Mouse (Mus musculus): ENCODE data around the gene Chd2. TPM values are rescaled to one million over a fixed set of nuclear protein-coding genes. Genes with fewer than 3 reads are reported as not detected.

Gene Chd2
- polyA plus RNA-seq, 1 experiment from 2014 or later, result 49.8 TPM

DNA sequence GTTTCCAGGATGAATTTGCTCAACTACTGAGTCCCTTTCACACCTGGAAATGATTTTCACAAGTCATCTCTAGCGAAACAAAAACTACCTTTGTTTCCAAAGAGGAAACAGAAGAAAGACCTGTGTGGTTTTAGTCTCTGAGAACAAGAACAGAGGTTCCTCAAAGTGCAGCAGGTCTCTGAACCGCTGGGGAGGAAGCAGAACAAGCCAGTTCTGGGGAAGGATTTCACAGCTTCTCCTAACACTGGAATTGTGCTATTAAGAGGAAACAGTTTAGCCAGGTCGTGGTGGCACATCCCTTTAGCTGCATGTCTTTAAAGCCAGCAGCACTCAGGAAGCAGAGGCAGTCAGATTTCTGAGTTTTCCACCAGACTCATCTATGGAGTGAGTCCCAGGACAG, 30.9 kb upstream of the Chd2 start:
- WGBS, result 80% methylated on average over 3 of the region's 3 CpGs
- ATAC-seq (ENCODE audit: low FRiP score, low TSS enrichment), result no peak
- Histone ChIP-seq H3K4me3 (replicated peaks; ENCODE audit: low read depth, low read length) (no peak overlapping the region), H3K4me1 (ENCODE audit: control insufficient read depth, insufficient read depth, low read length) (no peaks in the 10 kb centered on the region), H3K9me3 (ENCODE audit: control insufficient read depth, low read length) (no peaks in the 10 kb centered on the region), H3K4me2 (ENCODE audit: low read length) (no peak overlapping the region), H3K36me3 (ENCODE audit: control insufficient read depth, insufficient read depth, low read length) (no peaks in the 10 kb centered on the region), H3K27ac (replicated peaks; ENCODE audit: low read depth, low read length) (no peak overlapping the region), H3K27me3 (ENCODE audit: control insufficient read depth, insufficient read depth, low read length) (no peaks in the 10 kb centered on the region), H3K9ac (replicated peaks; ENCODE audit: low read length) (no peak overlapping the region)
- no peak for DNase-seq

DNA sequence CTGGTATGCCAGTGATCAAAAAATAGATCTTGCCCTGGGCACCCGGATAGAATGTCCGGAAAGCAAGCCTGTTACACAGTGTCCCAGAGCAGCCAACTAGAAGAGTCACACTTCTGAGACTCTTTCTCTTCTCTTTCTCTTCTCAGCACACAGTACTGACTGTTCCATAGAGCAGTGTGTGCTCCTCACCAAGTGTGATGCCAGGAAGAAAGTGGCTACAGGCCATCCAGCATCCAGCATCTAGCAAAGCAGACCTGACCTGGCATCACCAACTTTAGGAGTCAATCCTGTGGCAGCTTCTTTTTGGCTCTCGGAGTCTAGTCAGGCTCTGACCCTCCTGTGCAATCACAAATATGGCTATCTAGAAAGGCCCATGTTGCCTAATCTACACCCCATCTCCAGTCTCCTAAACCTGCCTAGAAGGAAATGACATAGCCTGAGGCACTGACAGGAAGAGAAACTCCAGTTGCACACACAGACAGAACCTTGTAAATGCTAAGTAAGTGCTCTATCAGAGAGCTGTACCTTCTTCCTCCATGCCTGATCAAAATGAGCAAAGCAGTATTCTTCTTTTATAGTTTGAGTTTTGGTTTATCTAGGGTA, 27.3 kb upstream of the Chd2 start:
- no peaks in the 10 kb centered on the region for H3K9me3 ChIP-seq (ENCODE audit: control insufficient read depth, low read length)
- H3K4me1 ChIP-seq (ENCODE audit: control insufficient read depth, insufficient read depth, low read length), result no peaks in the 10 kb centered on the region
- no peak overlapping the region for H3K27ac ChIP-seq (replicated peaks; ENCODE audit: low read depth, low read length)
- H3K36me3 ChIP-seq (ENCODE audit: control insufficient read depth, insufficient read depth, low read length), result no peaks in the 10 kb centered on the region
- no peak overlapping the region for H3K4me3 ChIP-seq (replicated peaks; ENCODE audit: low read depth, low read length)
- DNase-seq (no peak), ATAC-seq (ENCODE audit: low FRiP score, low TSS enrichment) (no peak)
- 93% methylated on average over 3 of the region's 3 CpGs for WGBS
- H3K27me3 ChIP-seq (ENCODE audit: control insufficient read depth, insufficient read depth, low read length), result no peaks in the 10 kb centered on the region
- H3K4me2 ChIP-seq (ENCODE audit: low read length), result no peak overlapping the region
- H3K9ac ChIP-seq (replicated peaks; ENCODE audit: low read length), result no peak overlapping the region

DNA sequence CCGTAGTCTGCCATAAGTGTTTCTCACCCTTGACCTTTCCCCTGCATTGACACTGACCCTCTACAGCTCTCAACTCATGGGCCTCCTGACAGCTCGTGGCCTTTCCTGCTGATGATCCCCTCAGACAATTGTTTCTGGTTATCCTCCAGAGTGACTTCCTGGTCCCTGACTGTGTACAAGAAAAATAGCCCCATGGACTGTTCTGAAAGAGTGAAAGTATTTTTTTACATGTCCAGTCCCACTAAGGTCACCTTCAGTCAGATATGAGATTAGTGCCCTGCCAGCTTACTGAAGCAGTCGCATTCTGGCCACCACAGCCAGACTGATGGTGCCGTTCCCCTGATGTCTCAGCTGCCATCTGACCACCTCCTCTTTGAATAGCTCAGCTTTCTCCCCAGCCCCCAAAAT, 26.1 kb upstream of the Chd2 start:
- no peaks in the 10 kb centered on the region for H3K27me3 ChIP-seq (ENCODE audit: control insufficient read depth, insufficient read depth, low read length)
- no peak overlapping the region for H3K4me3 ChIP-seq (replicated peaks; ENCODE audit: low read depth, low read length)
- 60% methylated on average over 4 of the region's 4 CpGs for WGBS
- no peak for ATAC-seq (ENCODE audit: low FRiP score, low TSS enrichment)
- no peak overlapping the region for H3K9ac ChIP-seq (replicated peaks; ENCODE audit: low read length)
- no peaks in the 10 kb centered on the region for H3K4me1 ChIP-seq (ENCODE audit: control insufficient read depth, insufficient read depth, low read length)
- no peaks in the 10 kb centered on the region for H3K36me3 ChIP-seq (ENCODE audit: control insufficient read depth, insufficient read depth, low read length)
- H3K27ac ChIP-seq (replicated peaks; ENCODE audit: low read depth, low read length), result no peak overlapping the region
- no peaks in the 10 kb centered on the region for H3K9me3 ChIP-seq (ENCODE audit: control insufficient read depth, low read length)
- no peak overlapping the region for H3K4me2 ChIP-seq (ENCODE audit: low read length)
- no peak for DNase-seq

DNA sequence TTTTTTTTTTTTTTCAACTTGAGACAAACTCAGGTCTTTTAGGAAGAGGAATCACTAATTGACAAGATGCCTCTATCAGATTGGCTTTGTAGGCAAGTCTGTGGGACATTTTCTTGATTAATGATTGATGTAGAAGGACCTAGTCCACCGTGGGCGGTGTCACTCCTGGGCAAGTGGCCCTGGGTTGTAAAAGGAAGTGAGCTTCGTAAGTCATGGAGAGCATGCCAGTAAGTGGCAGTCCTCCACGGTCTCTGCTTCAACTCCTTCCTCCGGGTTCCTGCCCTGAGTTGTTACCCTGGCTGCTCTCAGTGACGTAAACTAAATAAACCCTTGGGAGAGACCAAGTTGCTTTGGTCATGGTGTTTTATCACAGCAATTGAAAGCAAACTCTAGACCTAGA, 22.5 kb upstream of the Chd2 start:
- Histone ChIP-seq H3K4me1 (ENCODE audit: control insufficient read depth, insufficient read depth, low read length) (no peaks in the 10 kb centered on the region), H3K4me3 (replicated peaks; ENCODE audit: low read depth, low read length) (no peak overlapping the region), H3K9ac (replicated peaks; ENCODE audit: low read length) (no peak overlapping the region), H3K36me3 (ENCODE audit: control insufficient read depth, insufficient read depth, low read length) (no peaks in the 10 kb centered on the region), H3K27ac (replicated peaks; ENCODE audit: low read depth, low read length) (no peak overlapping the region), H3K9me3 (ENCODE audit: control insufficient read depth, low read length) (no peaks in the 10 kb centered on the region), H3K27me3 (ENCODE audit: control insufficient read depth, insufficient read depth, low read length) (no peaks in the 10 kb centered on the region), H3K4me2 (ENCODE audit: low read length) (no peak overlapping the region)
- ATAC-seq (ENCODE audit: low FRiP score, low TSS enrichment) (no peak), DNase-seq (no peak)
- 96% methylated on average over 6 of the region's 6 CpGs for WGBS

DNA sequence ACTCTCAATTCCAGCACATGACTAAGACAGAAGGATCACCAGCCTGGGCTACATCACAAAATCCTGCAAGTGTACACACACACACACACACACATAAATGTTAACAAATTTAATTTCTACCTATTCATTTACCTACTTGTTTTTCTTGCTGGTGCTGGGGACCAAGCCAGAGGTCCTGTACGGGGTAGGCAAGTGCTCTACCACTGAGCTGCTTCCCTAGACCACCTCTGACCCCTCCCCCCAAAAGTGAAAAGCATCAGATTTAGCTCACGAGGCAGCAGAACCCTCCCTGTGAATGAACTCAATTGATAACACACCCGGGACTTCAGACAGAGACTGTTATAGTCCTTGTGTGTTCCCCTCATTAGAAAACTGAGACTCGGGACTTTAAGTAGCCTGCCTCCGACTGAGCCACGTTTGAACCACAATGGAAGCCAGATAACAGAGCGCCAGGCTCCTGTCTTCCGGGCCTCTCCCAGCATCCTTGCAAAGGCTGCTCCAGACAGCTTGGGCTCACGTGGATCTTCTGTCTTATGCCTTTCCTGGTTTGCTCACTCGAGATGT, 19.9 kb upstream of the Chd2 start:
- H3K4me2 ChIP-seq (ENCODE audit: low read length), result no peak overlapping the region
- no peaks in the 10 kb centered on the region for H3K9me3 ChIP-seq (ENCODE audit: control insufficient read depth, low read length)
- no peak for ATAC-seq (ENCODE audit: low FRiP score, low TSS enrichment)
- H3K4me3 ChIP-seq (replicated peaks; ENCODE audit: low read depth, low read length), result no peak overlapping the region
- H3K36me3 ChIP-seq (ENCODE audit: control insufficient read depth, insufficient read depth, low read length), result no peaks in the 10 kb centered on the region
- H3K27me3 ChIP-seq (ENCODE audit: control insufficient read depth, insufficient read depth, low read length), result no peaks in the 10 kb centered on the region
- DNase-seq, result no peak
- H3K4me1 ChIP-seq (ENCODE audit: control insufficient read depth, insufficient read depth, low read length), result no peaks in the 10 kb centered on the region
- 14% methylated on average over 10 of the region's 10 CpGs for WGBS
- no peak overlapping the region for H3K9ac ChIP-seq (replicated peaks; ENCODE audit: low read length)
- H3K27ac ChIP-seq (replicated peaks; ENCODE audit: low read depth, low read length), result no peak overlapping the region

DNA sequence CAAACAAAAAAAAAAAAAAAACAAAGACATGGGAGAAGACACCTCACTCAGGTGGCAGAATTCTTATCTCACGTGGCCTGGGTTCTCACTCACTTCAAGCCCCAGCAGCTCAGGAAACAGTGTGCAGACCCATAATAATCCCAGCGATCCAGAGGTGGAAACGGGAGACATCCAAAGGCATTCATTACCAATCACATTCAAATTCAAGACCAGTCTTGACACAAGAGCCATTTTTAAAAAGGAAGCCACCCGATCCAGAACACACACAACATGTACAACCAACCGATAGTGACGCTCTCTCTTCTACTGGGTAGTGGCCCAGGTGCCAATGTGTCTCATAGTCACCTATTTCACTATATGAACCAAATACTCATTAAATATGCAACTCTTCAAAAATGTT, 19.2 kb upstream of the Chd2 start:
- Histone ChIP-seq H3K4me2 (ENCODE audit: low read length) (no peak overlapping the region), H3K27me3 (ENCODE audit: control insufficient read depth, insufficient read depth, low read length) (no peaks in the 10 kb centered on the region), H3K36me3 (ENCODE audit: control insufficient read depth, insufficient read depth, low read length) (no peaks in the 10 kb centered on the region), H3K9me3 (ENCODE audit: control insufficient read depth, low read length) (no peaks in the 10 kb centered on the region), H3K27ac (replicated peaks; ENCODE audit: low read depth, low read length) (no peak overlapping the region), H3K9ac (replicated peaks; ENCODE audit: low read length) (no peak overlapping the region), H3K4me1 (ENCODE audit: control insufficient read depth, insufficient read depth, low read length) (no peaks in the 10 kb centered on the region), H3K4me3 (replicated peaks; ENCODE audit: low read depth, low read length) (no peak overlapping the region)
- 94% methylated on average over 6 of the region's 6 CpGs for WGBS
- ATAC-seq (ENCODE audit: low FRiP score, low TSS enrichment) (no peak), DNase-seq (no peak)

DNA sequence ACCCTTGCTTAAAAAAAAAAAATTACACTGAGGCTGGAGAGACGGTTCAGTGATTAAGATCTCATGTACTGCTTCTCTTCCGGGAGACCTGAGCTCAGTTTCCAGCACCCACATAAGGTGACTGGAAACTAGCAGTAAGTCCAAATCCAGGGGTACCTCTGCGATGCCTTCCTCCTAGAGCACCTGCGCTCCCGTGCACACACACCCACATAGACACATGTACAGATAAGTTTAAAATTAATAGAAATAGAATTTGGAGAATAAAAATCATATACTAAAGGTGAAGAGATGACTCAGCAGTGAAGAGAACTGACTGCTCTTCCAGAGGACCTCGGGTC, 18.2 kb upstream of the Chd2 start:
- H3K27ac ChIP-seq (replicated peaks; ENCODE audit: low read depth, low read length), result no peak overlapping the region
- H3K36me3 ChIP-seq (ENCODE audit: control insufficient read depth, insufficient read depth, low read length), result no peaks in the 10 kb centered on the region
- no peak for DNase-seq
- no peaks in the 10 kb centered on the region for H3K9me3 ChIP-seq (ENCODE audit: control insufficient read depth, low read length)
- WGBS, result 89% methylated on average over 6 of the region's 6 CpGs
- peak overlapping the region; percentile 67; the same call in 1 of the 2 replicates for H3K4me2 ChIP-seq (ENCODE audit: low read length)
- H3K4me3 ChIP-seq (replicated peaks; ENCODE audit: low read depth, low read length), result no peak overlapping the region
- H3K4me1 ChIP-seq (ENCODE audit: control insufficient read depth, insufficient read depth, low read length), result no peaks in the 10 kb centered on the region
- no peak for ATAC-seq (ENCODE audit: low FRiP score, low TSS enrichment)
- H3K9ac ChIP-seq (replicated peaks; ENCODE audit: low read length), result no peak overlapping the region
- H3K27me3 ChIP-seq (ENCODE audit: control insufficient read depth, insufficient read depth, low read length), result no peaks in the 10 kb centered on the region

DNA sequence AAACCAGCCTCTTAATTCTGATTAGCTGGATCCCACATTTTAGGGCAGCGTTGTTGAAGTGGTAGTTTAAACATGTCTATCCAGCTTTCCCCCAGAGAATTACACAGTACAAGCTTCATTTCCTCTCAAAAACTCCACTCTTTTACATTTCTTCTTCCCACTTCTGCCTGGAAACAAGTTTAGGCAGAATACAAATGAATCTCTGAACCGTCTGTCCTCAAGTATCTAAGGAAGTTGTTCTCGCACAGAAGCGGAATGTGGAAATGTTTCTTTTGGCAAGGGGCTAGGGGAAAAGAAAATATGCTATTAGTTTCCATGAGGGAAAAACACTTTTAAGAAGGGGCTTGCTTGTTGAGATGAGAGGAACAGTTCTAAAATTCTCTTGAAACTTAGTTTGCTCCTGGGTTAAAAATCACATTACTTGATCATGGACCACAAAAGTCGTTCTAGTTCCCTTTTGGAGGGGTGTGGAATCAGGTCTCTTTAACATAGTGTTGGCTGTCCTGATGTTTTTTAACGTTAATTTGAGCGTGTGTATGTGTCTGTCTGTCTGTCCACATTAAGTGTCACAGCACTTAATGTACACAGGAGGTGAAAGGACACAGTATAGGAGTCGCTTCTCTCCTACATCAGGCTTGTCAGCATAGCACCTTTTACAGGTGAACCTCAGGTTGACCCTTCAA, 17.7 kb upstream of the Chd2 start:
- ATAC-seq (ENCODE audit: low FRiP score, low TSS enrichment) (no peak), DNase-seq (no peak)
- Histone ChIP-seq H3K36me3 (ENCODE audit: control insufficient read depth, insufficient read depth, low read length) (no peaks in the 10 kb centered on the region), H3K27ac (replicated peaks; ENCODE audit: low read depth, low read length) (peak overlapping the region; percentile 100), H3K4me1 (ENCODE audit: control insufficient read depth, insufficient read depth, low read length) (no peaks in the 10 kb centered on the region), H3K9ac (replicated peaks; ENCODE audit: low read length) (peak overlapping the region; percentile 53; the same call in 1 of the 2 replicates), H3K27me3 (ENCODE audit: control insufficient read depth, insufficient read depth, low read length) (no peaks in the 10 kb centered on the region), H3K4me3 (replicated peaks; ENCODE audit: low read depth, low read length) (peak overlapping the region; percentile 100), H3K9me3 (ENCODE audit: control insufficient read depth, low read length) (no peaks in the 10 kb centered on the region), H3K4me2 (ENCODE audit: low read length) (peak overlapping the region; percentile 67)
- 33% methylated on average over 8 of the region's 8 CpGs for WGBS

All from midbrain, embryonic 14.5 days (tissue).